Mouse (Mus musculus) brown adipose tissue, adult 24 weeks (tissue): ENCODE data around the gene A730049H05Rik. TPM values are rescaled to one million over a fixed set of nuclear protein-coding genes. Genes with fewer than 3 reads are reported as not detected.

ENCODE experiments used
- H3K27ac ChIP-seq: fragments of 200-500 bp; replicated peaks from 2 replicates; pipeline ENCODE4 v1.5.1; 2012; ENCODE audit warnings: low read depth, mild to moderate bottlenecking, low read length
- H3K4me1 ChIP-seq: fragments of 200-500 bp; 2 replicates; pipeline ENCODE4 v1.6.1; 2012; ENCODE audit warnings: low read length, mixed read lengths; ENCODE audit not compliant: control insufficient read depth, insufficient read depth, insufficient read length
- H3K4me3 ChIP-seq: fragments of 200-500 bp; 2 replicates; pipeline ENCODE4 v1.5.1; 2012; ENCODE audit warnings: low read depth, mild to moderate bottlenecking, low read length, moderate library complexity; ENCODE audit not compliant: insufficient read depth
- polyA plus RNA-seq: library from polyadenylated mRNA; stranded (reverse); fragments of >200 nt; gene quantifications from 2 replicates; pipeline ENCODE4 v1.2.4, GENCODE M21; 2012; ENCODE audit not compliant: missing spikeins, insufficient read depth, insufficient read length

A730049H05Rik gene
- polyA plus RNA-seq, 1 experiment = not detected

DNA sequence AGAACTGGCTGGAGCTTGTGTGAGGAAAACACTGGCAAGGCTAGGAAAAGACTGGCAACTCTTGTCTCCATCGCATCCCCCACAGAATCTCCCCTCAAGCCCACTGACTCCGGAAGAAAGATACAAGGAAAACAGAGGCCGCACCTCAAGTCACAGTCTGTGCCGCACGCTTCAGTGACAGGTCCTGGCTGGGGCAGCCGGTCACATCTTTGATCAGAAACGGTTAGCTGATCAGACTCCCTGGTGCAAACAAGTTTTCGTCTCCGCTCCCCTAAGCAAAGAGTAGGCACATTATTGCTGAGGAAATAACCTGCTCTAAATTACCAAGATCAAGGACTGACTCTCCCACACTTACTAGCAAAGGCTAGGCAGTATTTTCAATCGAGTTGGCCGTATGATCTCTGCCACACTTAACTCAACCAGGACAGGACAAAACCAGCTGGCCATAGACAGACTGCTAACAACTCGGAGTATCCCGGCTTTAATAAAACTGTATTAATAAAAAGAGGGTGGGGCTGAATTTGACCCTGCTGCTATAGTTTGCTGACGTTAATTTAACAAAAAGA, 63.5 kb downstream of the A730049H05Rik start:
- Histone ChIP-seq H3K4me1 (peaks cover 9% of the 10 kb centered on the region; the same call in 1 of the 2 replicates), H3K27ac (no peak overlapping the region), H3K4me3 (no peak overlapping the region)

DNA sequence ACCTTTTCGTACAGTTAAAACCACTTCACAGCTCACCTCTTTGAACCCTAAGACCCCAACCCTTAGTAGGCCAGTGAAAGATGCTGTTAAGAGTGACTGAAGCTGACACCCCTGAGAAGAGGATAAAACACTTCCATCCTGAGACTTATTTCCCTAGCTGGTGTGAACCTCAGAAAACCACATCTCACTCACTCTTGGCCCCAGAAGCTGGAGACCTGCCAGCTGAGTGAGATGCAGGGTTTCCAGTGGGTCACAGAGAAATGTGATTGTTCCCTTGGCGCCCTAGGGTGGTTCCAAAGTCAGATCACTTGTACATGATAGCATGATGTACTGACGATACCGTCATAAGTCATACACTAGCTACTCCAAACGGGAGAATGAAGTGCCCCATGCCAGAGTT, 66.2 kb downstream of the A730049H05Rik start:
- Histone ChIP-seq H3K4me1 (peaks cover 6% of the 10 kb centered on the region; the same call in 1 of the 2 replicates), H3K4me3 (no peak overlapping the region), H3K27ac (no peak overlapping the region)

DNA sequence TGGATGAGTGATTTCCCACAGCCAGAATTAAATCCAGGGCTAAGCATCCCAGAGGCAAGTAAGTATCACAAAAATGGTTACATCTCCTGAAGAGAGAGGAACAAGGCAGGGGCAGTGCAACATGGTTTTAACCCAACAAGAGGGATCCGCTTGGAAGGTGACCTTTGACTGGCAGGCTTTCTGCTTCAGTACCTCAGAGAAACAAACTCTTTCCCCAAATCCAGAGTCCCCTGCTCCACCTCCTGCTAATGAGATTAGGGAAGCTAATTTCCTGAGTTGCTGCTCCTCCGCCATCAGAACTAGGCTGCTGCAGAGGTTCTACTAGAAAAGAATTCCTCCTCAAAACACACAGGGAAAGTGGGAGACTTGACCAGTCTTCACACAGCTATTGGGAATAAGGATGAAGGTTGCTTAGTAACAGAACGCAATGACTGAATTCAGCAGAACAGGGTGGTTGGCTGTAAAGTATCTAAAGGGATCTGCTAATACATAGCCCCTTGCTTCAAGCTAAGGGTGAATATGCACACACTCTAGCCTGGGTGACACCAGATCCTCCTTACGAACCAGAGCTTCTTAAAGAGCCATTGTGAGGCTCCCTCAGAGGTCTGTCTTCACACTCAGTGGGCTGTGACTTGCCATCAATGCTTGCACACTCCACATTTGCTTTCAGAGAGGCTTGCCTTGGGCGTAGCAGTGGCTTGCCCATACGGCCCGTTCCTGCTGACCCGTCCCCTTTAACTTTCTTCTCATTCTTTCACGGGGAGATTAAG, 67.0 kb downstream of the A730049H05Rik start:
- H3K4me1 ChIP-seq = peaks cover 6% of the 10 kb centered on the region; the same call in 1 of the 2 replicates
- no peak overlapping the region for H3K4me3 ChIP-seq
- H3K27ac ChIP-seq = peak overlapping the region; percentile 29

DNA sequence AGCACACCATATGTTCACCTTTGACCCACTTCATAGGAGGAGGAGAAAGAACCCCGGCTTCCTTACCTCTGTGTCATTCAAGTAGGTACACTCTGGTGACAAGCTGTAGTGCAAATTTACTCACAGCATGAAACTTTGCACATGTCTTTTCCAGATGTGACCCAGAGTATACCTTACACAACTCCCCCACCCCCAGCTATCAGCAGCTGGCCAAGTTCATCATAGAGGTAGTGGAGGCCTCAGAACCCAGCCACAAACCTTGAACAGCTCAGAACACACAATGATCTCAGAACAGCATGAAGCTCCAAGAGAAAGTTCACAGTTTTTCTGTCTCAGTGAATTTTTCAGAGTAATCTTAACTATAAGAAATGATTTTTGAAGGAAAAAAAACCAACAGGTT, 75.3 kb downstream of the A730049H05Rik start:
- H3K4me1 ChIP-seq = peaks cover 7% of the 10 kb centered on the region; the same call in 1 of the 2 replicates
- no peak overlapping the region for H3K27ac ChIP-seq
- H3K4me3 ChIP-seq = no peak overlapping the region

Other genes starting within 250 kb of the A730049H05Rik start
- 2.1 and 8.0 TPM in 2 replicates for gene Prickle2, start 110.3 kb upstream of the A730049H05Rik start, polyA plus RNA-seq
- not detected in 2 replicates for gene Gm15737, start 52.9 kb downstream of the A730049H05Rik start, polyA plus RNA-seq
- 4.0 and 6.2 TPM in 2 replicates for gene Adamts9, start 127.0 kb downstream of the A730049H05Rik start, polyA plus RNA-seq